Mouse (Mus musculus): ENCODE data around the gene Ndufs3. TPM values are rescaled to one million over a fixed set of nuclear protein-coding genes. Genes with fewer than 3 reads are reported as not detected.

Gene Ndufs3
- total RNA-seq, 2 experiments from 2014 or later: 329 to 331 TPM

DNA sequence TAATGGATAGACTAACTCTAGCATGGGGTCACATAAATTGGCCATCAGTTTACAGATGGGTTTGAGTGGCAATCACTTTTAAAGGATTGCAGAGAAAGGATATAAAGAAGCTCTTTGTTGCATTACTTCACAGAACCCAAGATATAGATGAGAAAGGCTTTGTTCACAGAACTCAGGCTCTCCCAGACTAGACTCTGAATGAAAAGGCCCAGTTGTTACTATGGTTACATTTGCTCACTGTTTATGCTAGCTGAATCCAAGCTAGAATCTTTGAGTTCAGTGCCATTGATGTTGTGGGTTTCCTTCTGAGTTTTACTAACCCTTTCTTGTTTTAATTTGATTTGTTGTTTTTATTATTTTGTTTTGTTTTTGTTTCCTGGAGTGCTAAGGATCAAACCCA, 40.4 kb downstream of the Ndufs3 start:
- no peak for DNase-seq (ENCODE audit: low spot score in 2 of 2)

DNA sequence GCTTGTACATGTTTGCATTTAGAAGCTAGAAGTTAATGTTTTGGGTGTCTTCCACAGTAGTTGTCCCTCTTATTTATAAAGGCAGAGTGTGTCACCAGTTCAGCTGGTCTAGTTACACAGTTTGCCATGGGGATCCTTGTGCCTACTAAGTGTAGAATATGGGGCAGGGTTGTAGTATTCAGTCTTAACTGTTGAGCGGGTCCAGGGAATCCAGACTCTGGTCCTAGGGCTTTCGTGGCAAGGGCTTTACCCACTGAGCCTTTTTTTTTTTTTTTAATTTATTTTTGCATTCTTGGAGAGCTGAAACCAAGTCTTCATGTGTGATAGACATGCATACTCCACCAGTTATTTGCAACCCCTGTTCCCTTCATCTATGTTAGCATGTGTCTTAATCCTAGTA, 43.1 kb downstream of the Ndufs3 start:
- no peak for DNase-seq (ENCODE audit: low spot score in 2 of 2)

DNA sequence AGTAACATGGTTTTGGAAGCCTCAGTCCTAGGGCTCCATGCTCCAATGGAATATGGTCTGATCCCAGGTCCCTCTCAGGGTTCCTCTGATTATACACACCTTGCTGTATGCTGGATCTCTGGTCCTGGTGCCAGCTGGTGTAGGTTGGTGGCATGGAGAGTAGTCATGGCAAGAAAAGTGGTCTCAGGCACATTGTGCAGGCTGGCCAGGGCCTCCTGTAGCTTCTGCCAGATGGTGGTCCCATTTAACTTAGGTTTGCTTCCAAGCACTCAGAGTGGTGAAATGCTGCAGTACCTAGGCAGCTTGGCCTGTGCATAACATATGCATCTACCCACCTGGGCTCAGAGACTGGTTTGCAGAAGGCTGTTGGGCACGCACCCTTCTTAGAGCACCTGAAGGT, 54.2 kb downstream of the Ndufs3 start:
- no peak for DNase-seq (ENCODE audit: low spot score in 2 of 2)

DNA sequence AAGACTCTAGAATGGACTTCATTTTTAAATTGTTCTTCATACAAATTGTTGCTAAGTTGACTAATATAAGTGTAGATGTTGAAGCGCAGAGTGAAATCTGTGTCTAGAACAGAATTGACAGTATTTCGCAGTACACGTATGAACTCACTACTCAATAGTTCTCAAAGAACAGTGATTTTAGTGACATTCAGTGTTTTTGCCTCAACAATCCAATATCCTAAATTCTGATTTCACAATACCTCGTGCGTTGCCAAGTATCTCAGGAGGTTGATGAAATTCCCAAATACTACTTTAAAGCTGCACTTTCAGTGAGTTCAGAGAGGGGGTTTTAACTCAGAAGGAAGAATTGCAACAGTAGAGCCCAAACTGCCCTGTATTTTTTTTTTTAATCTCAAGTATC, 56.3 kb downstream of the Ndufs3 start:
- DNase-seq (ENCODE audit: low spot score in 2 of 2): no peak

DNA sequence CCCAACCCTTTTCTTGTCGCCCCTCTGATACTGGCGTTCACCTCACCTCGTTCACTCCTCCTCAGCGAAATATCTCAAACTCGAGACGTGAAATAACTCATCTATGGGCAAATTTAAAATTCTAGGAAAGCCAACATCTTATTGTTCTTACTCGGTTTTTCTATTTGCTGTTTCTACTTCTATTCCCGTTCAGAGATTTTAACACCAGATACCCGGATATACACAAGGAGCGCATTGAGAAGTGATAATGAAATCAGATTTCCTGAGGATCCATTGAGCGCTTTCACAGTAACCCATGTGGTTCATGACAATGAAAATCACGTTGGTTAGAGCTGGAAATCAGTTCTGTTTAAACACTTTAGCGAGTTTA, 57.0 kb downstream of the Ndufs3 start:
- DNase-seq (ENCODE audit: low spot score in 2 of 2): no peak

DNA sequence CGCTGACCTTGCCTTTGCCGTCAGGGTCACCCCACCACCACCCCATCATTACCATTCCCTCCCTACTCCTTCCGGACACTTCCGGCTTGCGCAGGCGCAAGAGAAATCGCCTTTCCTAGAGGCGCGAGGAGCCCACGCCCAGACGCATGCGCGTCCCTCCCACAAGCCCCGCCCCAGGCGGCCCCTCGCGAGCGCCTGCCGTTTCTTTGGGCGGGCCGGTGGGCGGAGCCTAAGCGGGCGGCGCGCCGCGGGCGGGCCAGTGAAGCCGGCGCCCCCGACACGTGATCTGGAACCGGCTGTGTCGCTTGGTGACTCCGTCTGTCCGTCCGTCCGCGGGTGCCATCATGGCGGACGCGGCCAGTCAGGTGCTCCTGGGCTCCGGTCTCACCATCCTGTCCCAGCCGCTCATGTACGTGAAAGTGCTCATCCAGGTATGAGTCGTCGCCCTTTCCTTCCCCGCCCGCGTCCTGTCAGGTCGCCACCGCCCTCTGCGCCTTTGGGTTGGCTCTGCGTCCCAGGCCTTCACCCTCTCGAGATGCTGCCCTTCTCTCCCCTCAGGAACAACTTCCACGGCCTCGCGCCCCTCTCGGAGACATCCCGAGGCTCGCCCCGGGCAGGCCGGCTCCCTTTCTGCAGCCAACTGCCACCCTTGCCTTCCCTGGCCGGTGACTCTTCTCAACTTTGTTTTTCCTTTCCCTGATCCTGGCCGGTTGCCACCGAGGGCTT, 57.5 kb downstream of the Ndufs3 start, which contains the start of gene Mtch2:
Mtch2 (plus strand) TSS at position 201 of the 726 bp plus-strand sequence.
- DNase-seq (ENCODE audit: low spot score in 2 of 2): peak; percentile 99

DNA sequence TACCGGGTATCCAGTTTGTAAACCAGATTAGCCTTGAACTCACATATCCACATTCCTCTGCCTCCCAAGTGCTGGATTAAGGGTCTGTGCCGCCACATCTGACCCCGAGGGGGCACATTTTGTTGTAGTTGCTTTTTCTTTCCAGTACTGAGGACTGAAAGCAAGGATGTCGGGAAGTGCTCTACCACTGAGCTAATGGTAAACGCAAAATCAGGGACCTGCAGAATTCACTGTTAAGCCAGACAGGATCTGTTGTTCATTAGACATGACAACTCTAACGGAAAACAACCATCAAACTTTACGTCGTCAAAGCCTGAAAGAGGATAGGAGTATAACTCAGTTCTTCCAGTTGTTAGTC, 58.1 kb downstream of the Ndufs3 start:
- DNase-seq (ENCODE audit: low spot score in 2 of 2): no peak

DNA sequence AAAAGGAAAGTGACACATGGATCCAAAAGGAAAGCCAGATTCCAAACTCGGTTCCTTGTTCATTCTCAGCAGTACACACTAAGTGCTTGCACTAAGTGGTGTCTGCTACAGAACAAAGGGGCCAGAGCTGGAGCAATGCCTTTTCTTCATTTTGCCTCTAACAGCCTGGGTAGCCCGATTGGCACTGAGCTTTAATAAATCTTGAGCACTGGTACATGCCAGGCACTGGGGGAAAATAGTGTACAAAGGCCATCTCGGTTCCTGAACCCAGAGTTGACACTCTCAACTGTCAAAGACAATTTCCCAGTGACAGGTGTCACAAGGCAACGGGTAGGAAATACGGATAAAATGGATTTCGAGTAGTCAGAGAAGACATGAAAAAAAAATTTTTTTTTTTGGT, 58.5 kb downstream of the Ndufs3 start:
- DNase-seq (ENCODE audit: low spot score in 2 of 2): no peak

DNA sequence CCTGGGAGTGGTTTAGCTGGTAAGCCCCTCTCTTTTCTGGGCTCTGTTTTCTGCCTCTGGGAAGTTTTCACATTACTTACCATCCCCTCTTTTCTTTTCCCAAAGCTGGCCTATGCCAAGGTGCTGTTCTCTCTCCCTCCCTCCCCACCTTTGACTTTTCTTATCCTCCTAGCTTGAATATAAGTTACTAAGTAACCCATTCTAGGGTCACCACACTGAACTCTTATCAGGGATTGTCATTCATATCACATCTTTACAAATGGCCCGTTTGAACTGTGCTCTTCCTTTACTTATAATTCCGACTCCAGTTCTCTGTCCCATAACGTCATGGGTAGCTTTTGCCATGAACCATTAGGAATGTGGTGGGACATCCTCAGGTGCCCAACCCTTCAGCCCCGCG, 59.4 kb downstream of the Ndufs3 start:
- DNase-seq (ENCODE audit: low spot score in 2 of 2): no peak

Other genes starting within 250 kb of the Ndufs3 start
- gene Nup160, start 227.6 kb downstream of the Ndufs3 start, total RNA-seq (2021): 10 to 100 TPM; 17.1 to 22.3 TPM
- gene Fnbp4, start 159.5 kb downstream of the Ndufs3 start, total RNA-seq (2021): 10 to 100 TPM; 38.6 to 51.3 TPM
- gene Agbl2, start 122.1 kb downstream of the Ndufs3 start, total RNA-seq (2021): under 1 TPM; 0.34 to 0.83 TPM
- gene Mtch2, start 57.7 kb downstream of the Ndufs3 start, total RNA-seq (2021): 100 to 1,000 TPM; 116 to 138 TPM
- gene C1qtnf4, start 19.0 kb downstream of the Ndufs3 start, total RNA-seq (2021): 10 to 100 TPM in 1 of 2 experiments, 1 to 10 TPM in 1; 7.5 to 10.1 TPM
- gene Kbtbd4, start 87 bp downstream of the Ndufs3 start, total RNA-seq (2021): 10 to 100 TPM; 19.6 to 23.5 TPM
- 10 to 100 TPM; 70.6 to 88.9 TPM for gene Celf1, start 35.6 kb upstream of the Ndufs3 start, total RNA-seq (2021)
- 10 to 100 TPM; 37.6 to 45.0 TPM for gene Rapsn, start 130.8 kb upstream of the Ndufs3 start, total RNA-seq (2021)
- gene Psmc3, start 149.2 kb upstream of the Ndufs3 start, total RNA-seq (2021): 100 to 1,000 TPM; 337 to 338 TPM
- 10 to 100 TPM; 40.9 to 44.9 TPM for gene Slc39a13, start 165.6 kb upstream of the Ndufs3 start, total RNA-seq (2021)
- gene Spi1, start 177.6 kb upstream of the Ndufs3 start, total RNA-seq (2021): 1 to 10 TPM; 5.4 to 6.6 TPM
- gene Mybpc3, start 213.3 kb upstream of the Ndufs3 start, total RNA-seq (2021): under 1 TPM; 0.22 to 0.31 TPM

Data from gastrocnemius, postnatal 4 days (tissue).